Mouse (Mus musculus) kidney, adult 11 months (tissue): ENCODE results near the gene Popdc3.
"Not testable (repeated sequence)": the region's sequence is repeated elsewhere in the genome, so short reads cannot be mapped to it uniquely, and the experiment has no call there.

ENCODE experiments used
- DNase-seq: peaks from one replicate; pipeline ENCODE4 v3.0.0; 2022

Popdc3 gene

DNA sequence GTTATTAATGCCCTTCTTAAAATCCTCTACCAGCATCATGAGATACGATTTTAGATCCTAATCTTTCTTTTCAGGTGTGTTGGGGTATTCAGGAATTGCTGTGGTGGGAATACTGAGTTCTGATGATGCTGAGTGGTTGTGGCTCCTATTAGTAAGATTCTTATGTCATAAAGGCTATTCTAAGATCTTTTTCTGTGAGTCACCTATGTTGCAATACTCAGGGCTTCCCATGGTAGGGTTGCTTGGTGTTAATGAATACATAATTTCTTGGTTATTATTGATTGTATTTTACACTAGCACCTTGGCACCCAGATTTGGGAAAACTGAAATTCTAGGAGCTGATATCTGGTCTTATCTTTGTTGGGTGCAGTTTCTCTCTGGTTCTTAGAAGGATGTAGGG lies 26.7 kb downstream of the Popdc3 start:
- DNase-seq, result no peak

- no peak for DNase-seq
Observed at GRCm38 (mm10) chr10:45210201-45210600, 32.3 kb downstream of the Popdc3 start.

DNA sequence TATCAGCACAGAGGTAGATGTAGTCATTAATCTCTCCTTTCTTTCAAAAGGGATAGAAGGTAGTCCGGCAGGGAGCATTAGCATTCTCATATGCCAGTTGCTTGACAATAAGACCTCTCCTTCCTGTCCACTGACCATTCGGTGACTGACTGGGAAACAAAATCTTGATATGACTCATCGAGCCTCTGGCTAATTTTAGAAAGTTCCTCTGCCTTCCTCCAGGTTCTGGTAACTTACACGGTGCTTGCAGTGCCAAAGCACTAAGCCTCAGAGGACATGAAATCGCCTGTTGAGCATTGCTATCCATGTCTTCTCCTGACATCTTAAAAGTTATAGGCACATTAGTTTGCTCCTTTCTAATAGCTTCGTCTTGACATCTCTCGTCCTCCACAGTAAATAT lies 38.8 kb downstream of the Popdc3 start:
- DNase-seq, result no peak

DNA sequence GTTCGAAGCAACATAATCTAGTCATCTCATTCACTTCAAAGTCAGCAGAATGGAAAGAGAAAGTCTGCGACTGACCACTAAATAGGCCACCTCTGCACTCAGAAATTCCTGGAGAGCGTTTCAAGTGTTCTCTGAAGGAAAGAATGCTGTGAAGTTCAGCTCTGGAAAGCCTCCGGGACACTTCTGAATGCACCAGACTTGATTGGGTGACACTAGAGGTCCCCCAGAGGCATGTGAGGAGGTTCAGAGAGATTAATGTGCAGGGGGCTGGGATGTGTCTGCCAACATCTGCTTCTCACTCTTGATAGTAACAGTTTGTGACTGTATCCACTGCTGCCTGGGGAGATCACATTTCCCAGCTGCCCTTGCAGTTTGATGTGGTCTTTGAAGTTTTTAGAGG lies 52.1 kb downstream of the Popdc3 start:
- DNase-seq, result no peak

GRCm38 (mm10) chr10:45233351-45233750 lies 55.5 kb downstream of the Popdc3 start:
- no peak for DNase-seq

DNA sequence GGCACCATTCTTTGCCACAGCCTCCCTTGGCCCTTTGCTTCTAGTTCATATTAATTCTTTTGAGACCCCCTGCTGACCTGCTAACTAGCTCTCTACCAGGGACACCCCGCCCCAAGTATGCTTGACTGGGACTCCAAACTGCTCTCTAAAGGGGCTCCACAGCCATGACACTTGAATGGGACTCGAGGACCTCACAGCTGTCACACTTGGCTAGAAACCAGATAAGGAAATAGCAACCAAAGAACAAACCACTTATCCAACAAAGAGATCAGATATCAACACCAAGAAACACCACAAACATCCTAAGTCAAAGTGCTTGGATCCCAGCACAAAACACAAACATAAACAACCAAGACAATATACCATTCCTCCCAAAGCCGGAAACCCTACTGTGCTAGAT lies 58.4 kb downstream of the Popdc3 start:
- no peak for DNase-seq

GRCm38 (mm10) chr10:45237492-45237891 lies 59.6 kb downstream of the Popdc3 start:
- DNase-seq, result no peak

DNA sequence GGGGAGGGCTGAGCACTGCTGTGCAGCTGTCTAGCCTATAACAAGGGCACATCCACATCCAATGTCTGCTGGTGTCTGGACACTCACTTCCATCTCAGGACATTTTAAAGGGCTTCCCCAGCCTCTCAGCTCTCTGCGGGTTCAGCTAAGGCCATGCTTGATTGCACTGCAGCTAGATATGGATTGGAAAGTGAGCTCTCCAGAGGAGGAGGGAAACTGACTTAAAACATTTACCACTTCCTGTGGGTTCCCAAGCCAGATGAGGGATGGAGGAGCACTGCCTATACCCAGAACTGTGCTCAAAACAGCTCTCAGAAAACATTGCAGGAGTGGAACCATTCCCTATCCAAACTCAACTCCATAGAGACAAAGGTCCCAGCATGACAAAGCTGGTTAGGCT lies 82.6 kb downstream of the Popdc3 start:
- no peak for DNase-seq

DNA sequence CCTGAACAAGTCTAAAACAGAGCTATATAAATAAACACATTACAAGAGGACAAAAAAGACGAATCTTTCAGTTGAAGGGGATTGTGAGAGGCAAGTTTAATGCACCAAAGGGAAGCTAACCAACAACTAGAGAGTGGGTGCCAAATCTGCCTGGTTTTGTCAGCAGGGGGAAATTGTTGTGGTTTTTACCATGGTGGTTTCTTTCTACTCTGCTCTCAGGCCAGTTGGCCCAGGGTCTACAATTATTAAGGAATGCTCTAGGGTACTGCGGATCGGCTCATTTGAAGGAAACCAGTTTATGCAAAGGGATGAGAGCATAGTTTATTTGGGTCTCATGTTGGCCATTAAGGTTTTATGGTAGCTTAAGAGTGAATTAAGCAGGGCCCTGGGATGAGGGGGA lies 84.2 kb downstream of the Popdc3 start:
- no peak for DNase-seq

DNA sequence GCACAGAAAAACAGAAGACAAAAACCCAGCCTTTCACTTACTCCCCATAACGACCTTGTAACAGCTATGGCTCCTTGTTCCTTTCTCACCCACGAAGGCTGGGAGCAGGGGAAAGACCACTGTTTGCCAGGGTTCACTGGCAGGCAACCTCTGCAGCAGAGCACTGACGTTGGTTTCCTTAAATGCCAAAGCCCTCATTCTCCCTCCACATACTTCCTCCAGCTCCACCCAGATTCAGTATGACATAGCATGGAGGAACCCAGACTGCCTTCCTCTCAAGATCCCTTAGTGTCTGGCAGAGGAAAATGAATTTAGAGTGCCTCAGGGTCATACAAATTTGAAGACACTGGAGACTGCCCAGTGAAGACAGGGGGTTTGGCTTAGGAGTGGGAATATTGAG lies 98.6 kb downstream of the Popdc3 start:
- no peak for DNase-seq

- DNase-seq, result no peak
Observed at GRCm38 (mm10) chr10:45276995-45277394, 99.1 kb downstream of the Popdc3 start.

DNA sequence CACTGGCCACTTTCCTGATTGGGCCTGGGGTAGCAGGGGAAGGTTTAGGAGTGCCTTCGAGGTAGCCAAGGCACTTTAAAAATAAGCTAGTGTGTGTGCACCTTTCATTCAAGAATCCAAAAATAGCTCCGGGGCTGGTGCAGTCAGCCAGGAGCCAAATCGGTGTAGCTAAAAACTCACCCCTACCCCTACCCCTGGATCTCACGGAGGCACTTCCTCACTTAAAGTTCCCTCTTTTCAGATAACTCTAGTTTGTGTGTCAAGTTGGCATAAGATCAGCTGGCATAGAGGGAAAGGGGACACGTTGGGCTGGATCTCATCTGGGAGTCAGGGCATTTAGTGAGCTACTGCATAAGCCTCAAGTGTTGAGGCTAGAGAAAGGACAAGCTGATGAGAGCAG lies 107.8 kb downstream of the Popdc3 start:
- DNase-seq, result no peak

DNA sequence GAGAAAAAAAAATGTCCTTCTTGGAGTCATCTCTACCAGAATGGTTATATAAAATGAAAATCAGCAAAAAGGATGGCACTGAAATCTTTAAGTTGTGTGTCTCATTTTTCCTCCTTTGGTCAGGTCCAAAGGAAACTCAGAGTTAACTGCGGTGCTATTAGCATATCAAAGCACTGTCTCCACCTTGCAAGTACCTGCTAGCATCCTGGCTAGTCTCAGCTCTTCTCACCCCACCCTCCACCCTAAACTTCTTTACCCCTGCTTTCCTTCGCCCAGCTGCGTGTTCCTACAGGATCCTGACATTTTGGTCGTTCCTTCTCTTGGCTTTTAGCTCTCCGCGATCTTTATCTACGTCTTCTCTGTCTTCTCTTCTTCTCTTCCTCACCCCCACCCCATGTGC lies 110.5 kb downstream of the Popdc3 start:
- no peak for DNase-seq

- DNase-seq, result no peak
Observed at GRCm38 (mm10) chr10:45289218-45290105, 111.6 kb downstream of the Popdc3 start.

- DNase-seq, result no peak
Observed at GRCm38 (mm10) chr10:45290618-45291017, 112.7 kb downstream of the Popdc3 start.

GRCm38 (mm10) chr10:45292159-45292558 lies 114.3 kb downstream of the Popdc3 start:
- not testable (repeated sequence) for DNase-seq

GRCm38 (mm10) chr10:45295093-45295492 lies 117.2 kb downstream of the Popdc3 start:
- DNase-seq, result no peak

- DNase-seq, result no peak
Observed at GRCm38 (mm10) chr10:45298503-45298902, 120.6 kb downstream of the Popdc3 start.

DNA sequence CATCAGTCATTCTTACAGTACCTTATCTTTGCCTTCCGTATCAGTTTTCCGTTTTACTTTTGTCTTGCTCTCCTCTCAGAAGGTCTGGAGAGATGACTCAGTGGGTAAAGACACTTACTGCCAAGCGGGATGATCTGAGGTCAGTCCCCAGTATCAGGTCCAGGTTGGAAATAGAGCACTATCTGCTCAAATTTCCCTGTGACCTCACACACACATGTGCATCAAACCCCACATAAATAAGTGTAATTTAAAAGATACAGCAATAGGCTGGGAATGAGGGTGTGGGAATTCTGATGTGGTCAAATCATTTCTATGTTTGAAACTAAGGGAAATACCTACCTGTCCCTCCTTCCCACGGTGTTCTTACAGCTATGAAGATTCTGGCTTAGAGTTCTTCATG lies 121.6 kb downstream of the Popdc3 start:
- no peak for DNase-seq

DNA sequence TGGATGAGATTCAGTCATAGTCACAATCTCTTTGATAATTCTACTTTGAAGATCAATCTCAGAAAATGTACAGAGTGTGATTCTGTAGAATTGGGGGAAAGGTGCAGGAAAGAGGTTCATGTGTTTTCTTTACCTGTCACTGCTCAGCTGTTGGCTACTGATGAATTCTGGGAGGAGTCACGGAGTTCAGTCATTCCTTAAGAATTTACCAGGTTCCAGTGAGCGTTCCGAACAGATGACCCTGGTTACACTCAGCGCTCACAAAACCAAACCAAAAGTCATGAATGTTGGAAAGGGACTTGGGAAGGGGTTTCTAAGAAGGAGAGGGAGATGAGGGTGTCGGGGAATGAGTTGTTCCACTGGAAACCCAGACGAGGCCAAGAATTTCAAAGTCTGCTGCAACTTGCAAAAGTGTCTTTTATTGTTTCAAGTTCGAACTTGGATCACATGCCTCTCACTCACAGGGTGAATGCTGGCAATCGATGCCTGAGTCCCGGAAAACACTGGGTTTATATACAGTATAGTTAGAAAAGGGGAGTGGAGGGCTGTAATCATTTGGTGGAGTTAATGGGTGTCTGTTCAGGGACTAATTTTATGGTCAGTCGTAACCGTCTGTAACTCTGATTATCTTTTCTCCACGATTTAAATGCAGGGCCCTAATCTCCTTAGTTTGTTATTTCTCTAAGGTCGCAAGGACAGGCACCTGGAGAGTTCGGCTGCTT lies 125.6 kb downstream of the Popdc3 start:
- no peak for DNase-seq

DNA sequence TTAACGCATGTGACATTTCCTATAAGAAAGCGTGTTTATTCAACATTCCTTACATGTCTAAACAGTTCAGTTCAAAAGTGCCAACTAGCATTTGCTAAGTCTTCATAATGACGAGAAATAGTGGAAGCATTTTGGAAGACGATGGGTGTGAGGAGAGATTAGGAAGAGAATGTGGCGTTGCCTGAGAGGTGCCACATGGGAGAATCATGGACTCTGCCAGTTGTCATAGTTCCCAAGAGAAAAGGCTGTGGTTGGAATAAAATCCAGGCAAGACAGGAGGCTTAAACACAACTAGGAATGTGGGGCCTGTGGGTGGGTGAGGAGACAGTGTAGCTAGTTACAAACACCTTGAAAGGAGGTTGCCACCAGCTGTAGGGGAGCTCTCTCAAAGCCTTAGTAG lies 127.3 kb downstream of the Popdc3 start:
- no peak for DNase-seq

- DNase-seq, result no peak
Observed at GRCm38 (mm10) chr10:45311129-45311528, 133.2 kb downstream of the Popdc3 start.

DNA sequence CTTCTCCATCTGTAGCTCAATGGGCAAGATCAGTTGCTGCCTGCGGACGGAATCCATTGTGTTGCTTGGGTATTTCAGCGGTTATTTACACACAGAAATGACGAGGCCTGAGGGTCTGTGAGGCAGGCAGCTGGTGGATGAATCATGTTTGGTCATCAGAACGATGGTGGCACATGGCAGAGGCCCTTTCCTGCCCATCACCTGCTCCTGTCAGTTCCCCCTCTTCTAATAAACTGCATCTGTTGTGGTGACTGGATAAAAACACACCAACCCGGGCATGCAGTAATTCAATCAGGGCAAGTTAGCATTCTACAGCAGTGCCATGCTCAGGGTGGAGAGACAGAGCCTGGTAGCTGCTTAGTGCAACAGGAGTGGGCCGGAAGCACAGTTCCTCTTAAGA lies 133.7 kb downstream of the Popdc3 start:
- no peak for DNase-seq

DNA sequence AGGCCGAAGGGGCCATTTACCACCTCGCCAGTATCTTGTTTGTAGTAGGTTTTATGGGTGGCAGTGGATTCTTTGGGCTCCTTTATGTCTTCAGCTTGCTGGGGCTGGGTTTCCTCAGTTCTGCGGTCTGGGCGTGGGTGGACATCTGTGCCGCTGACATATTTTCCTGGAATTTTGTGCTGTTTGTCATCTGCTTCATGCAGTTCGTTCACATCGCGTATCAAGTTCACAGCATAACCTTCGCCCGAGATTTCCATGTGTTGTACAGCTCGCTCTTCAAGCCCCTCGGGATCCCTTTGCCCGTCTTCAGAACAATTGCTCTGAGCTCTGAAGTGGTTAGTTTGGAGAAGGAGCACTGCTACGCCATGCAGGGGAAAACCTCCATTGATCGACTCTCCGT lies 137.0 kb downstream of the Popdc3 start:
- DNase-seq, result no peak
